Mouse (Mus musculus): ENCODE measurements at regions not wholly inside any gene's neighbourhood (a gene's known extent, or its start where the extent isn't known, plus 50 kb on each side); places are given as distances from the start of the nearest gene placed in this dataset.

GRCm38 (mm10) chr17:82237456-82237855 is 499.3 kb upstream of the Slc8a1 start:
- TF ChIP-seq CTCF (conservative IDR thresholded peaks at IDR 0.05; ENCODE audit: low read length) (no peak), POU5F1 (IDR thresholded peaks at IDR 0.05; ENCODE audit: borderline replicate concordance, low read length) (no peak)

All from E14TG2a.4 (cell line).